Mouse (Mus musculus) monocyte, adult 5-6 weeks (primary cell): Measurements from ENCODE around the gene Ercc6l2. TPM values are rescaled to one million over a fixed set of nuclear protein-coding genes. Genes with fewer than 3 reads are reported as not detected.

Source experiments
- ATAC-seq: fragments of 153-309, 156-312 bp; replicated peaks from 2 replicates; pipeline ENCODE4 v1.8.0; 2017; ENCODE audit warnings: mild to moderate bottlenecking; ENCODE audit not compliant: low TSS enrichment, insufficient number of reproducible peaks, severe bottlenecking, poor library complexity, low FRiP score
- total RNA-seq: library from RNA; stranded (forward); fragments of 200-1000, 200-491, 200-594 nt; gene quantifications from 3 replicates; pipeline ENCODE4 v1.2.3, GENCODE M21; 2017

Ercc6l2 gene
- total RNA-seq: 8.7 to 24.8 TPM (median 10.1 TPM) in 3 replicates

DNA sequence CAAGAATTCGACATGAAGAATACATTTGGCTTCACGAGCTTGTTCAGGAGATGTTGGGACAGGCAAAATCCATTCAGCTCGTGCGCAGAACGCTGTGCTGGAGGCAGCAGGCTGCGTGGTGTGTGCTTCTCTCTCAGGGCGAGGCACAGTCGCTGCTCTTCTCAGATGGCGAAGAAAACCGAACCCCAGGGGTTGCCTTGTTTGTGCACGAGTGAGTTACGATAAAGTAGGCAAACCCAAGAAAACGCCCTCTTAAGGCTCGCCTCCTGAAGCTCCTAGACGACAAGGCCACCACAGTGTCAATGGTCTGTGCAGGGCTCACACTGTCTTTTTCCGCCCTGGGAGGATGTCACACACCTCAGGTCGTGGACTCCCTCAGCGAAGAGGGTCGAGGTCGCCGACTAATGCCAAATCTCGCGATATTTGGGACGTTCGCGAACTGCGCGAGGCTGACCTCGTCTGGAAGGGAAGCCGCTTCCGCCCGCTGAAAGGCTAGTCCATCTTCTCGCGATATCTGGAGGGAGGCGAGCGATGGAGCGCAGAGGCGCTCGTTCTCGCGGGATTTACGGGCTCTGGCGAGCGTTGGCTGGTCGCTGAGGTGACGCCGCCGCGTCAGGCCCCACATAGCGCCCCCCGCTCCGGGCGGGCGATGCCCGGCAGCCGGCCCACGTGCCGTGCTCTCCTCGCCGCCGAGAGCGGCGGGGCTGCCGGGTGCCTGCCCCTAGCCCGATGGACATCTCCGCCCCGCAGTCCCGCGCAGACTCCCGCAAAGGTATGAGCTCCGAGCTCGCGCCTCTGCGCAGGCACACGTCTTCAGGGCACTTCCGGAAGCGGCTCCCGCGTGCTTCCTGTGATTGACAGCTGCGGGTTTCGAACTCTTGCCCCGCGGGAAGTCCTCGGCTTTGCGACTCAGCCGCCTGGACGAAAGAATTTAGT is at the start of gene Ercc6l2:
Gene Ercc6l2 (plus strand): TSS at position 495 of the 936 bp plus-strand sequence.
- peak; percentile 97 for ATAC-seq

DNA sequence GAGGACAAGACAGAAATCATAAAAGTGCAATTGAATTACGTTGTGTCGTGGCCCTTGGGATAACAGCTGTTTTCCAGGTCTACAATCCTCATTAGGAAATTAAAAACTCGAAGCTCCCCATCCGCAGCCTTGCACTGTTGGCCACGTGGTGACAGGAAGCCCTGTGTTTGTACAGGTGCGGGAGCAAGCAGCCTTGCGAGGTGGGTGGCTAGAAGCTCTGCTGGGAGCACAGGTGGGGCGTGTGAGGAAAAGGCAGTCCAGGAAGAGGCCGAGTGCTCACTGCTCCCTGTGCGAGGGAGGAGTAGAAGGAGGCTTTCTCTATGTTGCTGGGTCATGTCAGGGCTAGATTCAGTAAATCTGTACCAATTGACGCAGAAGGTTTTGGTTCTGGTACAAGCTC is 49.0 kb upstream of the Ercc6l2 start:
- no peak for ATAC-seq

DNA sequence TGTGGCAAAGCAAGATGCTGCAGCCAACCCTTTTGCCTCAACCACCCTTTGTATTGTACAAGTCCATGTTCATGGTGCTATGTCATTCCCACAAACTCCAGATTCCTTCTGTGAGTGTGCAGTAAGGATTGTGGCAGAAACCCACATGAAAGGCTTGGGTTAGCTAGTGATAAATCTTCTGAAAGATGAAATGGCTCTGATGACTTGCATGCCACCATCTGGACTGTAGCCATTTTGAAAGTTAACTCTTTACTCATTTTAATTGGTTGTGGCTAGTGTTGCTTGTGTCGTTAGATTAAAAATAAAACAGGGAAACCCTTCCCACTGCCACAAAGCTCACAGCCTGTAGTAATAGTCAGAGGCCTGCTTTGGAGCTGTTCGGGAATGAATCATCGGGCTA is 44.0 kb upstream of the Ercc6l2 start:
- ATAC-seq: no peak

DNA sequence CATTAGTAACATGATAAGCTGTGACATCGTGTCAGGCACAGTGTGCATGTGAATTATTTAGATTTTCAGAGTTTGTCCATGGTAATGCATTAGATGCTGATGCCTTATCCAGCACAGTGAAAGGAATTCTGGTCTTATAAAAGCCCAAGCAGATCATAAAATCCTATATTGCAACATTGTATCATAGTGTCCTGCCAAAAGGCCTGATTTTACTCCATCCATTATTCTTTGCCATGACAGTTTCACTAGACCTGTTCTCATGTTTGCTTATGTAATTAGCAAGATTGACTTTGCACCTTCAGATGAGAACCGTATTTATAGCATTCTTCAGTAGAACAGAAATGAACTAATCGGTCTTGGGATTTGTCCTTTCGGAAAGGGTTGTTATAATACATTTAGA is 36.1 kb upstream of the Ercc6l2 start:
- ATAC-seq: no peak

DNA sequence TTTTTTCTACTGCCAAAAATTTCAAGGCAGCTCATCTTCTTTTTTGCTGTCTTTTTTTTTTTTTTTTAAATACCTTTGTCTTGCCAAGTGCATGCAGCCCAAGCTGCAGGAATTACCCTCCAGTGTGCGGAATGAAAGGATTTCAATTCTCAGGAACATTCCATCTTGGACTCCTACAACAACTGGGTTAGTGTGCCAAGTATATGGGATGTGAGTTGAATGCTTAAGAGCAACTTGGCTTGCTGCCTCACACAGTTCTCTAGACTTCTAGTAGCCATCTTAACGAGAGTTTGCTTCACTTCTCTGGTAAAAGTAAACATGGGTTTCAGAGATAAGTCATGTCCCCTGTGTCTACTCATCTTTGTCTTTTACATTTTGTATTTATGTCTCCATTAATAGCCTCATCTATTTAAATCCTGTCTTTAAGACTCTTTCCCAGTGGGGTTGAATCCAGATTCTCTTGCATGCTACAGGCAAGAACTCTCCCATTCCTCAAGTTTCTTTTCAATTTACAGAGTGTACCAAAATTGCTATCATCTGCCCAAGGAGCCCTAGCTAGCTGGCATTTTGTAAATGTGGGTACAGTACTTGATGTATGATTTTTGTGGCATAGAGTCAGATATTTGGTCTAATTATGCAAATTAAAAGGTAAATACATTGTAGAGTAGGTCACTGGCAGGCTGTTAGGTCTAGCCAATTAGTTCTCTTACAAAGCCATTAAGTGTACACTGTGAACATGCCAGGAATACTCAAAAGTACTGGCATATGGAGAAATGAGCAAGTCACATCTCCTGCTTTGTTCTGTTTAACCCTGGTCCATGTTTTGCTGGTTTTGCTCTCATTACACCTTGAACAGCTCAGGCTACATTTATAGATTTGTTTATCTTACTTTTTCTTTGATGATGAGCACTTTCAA is 35.4 kb upstream of the Ercc6l2 start:
- no peak for ATAC-seq

DNA sequence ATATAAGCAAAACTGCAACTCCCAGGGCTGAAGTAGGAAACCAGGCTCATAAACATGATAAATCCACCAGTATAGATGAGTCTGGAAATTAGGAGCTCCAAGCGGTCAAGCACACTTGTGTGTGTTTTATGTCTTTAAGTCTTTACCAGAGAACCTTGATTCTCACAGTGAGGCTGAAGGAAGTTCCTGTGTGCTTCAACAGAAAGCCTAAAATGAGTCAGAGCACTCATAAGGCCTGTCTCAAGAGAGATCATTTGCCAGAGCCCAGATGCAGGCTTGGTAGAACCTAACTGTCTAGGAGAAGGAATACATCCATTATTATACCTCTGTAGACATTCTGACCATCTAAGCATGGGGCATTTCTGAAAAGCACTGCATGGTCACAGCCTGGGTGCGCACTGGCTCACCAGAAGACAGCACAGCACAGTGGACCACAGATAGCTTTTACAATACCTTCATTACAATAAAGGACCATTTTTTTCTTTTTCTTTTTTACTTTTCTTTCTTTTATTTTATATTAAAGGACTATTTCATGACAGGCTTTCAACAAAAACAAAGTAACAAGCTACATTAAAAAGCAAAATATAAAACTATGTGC is 22.7 kb upstream of the Ercc6l2 start:
- ATAC-seq: no peak

DNA sequence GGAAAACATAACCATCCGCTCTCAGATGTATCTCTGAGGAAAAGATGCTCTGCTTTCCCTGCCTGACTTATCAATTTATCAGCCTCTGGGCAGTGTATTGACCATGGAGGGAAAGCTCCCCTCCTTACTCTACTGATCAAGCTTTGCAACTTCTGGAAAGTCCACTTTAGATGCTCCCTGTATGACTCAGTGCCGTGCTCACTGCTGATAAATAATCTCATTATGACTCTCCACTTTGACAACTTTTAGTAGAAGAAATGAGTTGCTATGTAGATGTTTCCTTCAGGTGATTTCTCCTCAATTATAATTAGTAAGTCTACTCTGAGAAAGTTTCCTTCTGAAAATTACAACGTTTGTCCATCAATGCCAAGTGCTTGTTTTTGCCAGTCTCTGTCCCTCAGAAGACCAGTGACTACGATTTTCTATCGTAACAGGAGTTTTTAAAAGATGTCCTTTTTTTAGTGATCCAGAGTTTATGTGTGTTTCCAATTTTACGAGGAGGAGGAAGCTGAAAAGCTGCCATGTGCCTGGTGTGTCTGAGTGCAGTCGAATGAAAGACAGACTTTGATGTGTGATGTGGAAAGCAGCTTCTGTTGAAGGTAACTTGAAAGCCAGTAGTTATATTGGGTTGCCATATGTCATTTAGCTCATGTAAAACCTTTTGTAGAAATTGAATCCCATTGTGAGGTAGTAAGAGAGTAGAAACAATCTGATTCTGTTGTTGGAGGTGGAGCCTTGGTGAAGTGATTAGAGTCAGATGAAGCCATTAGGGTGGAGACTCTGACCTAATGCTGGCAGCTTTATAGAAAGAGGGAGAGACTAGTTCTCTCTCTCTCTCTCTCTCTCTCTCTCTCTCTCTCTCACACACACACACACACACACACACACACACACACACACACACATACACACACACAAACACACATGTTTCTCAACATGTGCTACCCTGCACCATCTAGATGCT is 21.4 kb upstream of the Ercc6l2 start:
- ATAC-seq: no peak

DNA sequence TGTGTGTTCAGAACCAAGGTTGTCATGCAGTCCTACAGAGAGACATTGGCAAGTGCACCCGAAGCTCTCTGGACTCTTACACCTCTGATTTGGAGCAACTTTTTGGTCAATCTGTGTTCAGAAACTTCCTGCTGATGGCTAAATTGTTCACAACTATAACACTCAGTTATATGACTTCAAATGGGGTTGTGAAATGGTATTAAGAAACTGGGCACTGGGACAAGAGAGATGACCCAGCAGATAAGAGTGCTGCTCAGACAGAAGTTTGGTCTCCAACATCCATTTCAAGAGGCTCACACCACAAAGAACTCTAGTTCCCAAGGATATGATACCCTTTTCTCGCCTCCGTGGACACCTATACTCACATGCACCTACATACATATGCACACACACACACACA is 16.4 kb upstream of the Ercc6l2 start:
- ATAC-seq: no peak

DNA sequence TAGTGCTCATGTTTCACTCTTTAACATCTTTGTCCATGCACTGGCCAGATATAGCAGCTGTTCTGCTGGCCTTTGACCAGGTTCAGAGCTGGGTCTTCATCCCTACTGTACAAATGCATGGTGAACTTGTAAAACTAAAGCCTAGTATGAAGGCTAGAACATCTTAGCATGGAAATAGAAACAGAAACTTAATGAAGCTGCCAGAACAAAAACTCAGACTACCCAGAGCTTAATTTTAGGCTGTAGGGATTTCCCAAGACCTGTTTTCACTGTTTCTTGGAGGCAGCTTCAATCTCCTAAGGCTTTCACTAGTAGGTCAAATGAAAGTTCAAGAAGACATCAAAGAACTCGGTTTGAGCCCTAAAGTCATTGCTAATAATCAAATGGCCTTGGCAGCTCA is 15.1 kb upstream of the Ercc6l2 start:
- ATAC-seq: no peak

DNA sequence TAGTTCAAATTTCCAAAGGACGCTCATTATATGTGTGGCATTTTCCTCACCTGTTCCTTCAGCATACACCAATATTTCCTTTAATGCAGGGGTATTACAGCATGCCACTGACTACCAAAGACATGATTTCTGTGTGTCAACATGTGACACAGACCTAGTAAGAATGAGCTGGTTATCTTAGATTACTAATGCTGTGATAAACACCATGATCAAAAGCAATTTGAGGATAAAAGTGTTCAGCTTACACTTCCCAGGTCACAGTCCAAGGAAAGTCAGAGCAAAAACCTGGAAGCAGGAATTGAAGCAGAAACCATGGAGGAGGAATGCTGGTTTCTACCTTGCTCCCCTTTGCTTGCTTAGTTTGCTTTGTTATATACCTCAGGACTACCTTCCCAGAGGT is 13.8 kb upstream of the Ercc6l2 start:
- no peak for ATAC-seq

DNA sequence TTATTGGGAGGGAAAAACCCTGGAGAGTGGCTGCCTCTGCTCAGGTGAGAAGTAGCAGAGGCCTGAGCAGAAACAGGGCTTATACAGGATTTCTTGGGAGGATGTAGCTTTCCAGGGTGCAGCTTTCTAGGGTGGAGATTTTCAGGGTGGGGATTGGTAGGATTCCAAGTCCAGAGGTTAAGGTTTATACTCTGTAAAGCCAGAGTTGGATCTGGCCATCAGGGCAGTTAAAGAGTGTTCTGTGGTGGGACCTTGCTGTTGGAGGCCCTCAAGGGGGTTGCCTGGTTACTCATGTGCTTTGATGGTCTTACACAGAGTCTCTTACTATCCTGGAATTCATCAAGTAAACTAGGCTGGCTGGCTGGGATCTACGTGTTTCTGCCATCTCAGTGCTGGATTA is 7.8 kb upstream of the Ercc6l2 start:
- ATAC-seq: no peak

DNA sequence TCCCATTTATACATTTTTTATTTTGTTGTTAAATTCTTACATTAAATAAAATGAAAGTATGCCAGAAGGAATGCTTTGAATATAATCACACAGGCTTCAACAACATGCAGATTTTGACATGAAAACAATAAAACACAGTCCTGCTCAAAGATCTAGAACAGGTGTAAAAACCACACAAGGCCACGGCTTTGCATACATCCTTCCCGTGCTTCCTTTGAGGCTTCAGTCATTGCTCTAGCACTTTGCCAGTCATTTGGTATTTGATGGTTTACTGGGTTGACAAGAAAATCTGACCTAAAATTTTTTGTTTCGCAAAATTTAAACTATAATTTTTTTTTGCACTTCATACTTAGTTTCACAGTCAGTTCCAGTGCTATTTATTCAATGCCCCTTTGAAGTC is 7.1 kb upstream of the Ercc6l2 start:
- ATAC-seq: no peak

DNA sequence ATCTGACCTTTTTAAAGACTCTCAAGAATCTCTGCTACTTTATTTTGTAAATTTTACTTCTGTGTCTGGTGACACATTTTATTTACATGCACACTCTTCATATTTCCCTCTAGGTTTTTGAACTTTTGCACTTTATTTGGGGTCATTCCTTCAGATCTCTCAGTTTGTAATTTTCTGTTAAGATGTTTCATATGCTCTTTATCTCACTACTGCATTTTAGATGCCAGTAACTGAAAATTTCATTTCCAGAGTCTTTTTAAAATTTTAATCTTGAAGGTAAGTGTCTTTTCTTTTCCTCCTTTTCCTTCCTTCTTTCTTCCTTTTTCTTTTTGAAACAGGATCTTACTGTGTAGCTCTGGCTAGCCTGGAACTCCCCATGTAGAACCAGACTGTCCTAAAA is 3.6 kb upstream of the Ercc6l2 start:
- ATAC-seq: no peak

DNA sequence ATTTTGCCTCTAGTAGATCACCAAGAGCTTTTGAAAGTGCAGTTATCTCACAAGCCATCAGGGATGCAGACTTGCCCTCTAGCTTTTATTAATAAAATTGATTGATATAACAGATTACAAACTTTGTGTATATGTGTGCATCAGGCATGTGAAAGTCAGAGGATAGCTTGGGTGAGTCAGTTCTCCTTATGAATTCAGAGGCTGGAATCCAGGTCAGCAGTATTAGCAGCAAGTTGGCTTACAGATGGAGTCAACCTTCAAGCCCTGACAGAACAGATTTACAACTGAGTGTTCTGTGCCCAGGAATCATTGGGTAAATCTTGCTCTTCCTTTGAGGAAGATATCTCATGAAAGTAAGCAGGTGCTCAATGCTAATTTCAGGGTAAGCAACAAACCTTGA is 891 bp downstream of the Ercc6l2 start:
- no peak for ATAC-seq

DNA sequence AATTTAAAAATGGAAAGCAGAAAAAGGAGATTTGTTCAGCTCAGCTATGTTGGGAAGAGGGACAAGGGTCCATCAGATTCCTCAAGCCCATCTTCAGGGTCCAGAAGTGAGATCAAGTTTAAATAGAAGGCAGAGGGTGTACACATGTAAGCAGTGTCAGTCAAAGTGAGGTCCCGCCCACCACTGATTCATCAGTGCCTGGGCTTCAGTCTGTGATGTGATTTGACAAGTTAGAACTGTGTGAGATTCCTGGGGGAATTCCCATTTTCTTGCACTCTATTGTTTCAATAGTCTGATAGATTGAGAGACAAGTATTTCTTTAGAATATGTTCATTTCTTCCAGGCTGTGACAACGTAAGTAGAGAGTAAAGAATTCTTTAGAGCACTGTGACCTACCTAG is 30.7 kb downstream of the Ercc6l2 start:
- ATAC-seq: no peak

DNA sequence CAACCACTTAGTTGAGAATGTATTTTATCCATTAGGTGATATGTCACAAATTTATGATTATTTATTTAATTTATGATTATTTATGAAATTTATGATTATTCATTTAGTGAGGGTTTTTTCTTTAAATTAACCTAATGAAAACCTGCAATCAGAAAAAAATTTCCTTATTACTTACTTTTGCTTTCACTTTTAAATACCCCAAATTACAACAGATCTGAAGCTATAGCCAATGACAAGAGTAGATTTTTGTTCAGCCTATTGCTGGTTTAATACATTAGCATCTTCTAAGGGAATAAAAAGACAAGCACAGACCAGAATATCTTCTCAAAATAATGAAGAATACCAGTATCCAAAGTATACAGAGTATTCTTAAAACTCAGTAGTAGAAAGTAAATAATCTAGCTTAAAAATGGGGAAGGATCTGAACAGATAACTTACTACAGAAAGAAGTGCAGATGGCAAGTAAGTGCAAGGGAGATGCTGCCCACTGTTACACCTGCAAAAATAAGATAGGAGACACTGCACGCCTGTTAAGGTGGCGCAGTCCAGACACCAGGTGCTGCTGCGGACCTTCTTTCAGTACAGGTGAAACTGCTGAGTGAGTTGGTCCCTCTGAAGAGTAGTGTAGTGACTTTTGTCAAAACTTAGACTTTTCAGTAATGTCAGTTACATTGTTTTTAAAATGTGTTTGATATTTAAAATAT is 35.4 kb downstream of the Ercc6l2 start:
- no peak for ATAC-seq

DNA sequence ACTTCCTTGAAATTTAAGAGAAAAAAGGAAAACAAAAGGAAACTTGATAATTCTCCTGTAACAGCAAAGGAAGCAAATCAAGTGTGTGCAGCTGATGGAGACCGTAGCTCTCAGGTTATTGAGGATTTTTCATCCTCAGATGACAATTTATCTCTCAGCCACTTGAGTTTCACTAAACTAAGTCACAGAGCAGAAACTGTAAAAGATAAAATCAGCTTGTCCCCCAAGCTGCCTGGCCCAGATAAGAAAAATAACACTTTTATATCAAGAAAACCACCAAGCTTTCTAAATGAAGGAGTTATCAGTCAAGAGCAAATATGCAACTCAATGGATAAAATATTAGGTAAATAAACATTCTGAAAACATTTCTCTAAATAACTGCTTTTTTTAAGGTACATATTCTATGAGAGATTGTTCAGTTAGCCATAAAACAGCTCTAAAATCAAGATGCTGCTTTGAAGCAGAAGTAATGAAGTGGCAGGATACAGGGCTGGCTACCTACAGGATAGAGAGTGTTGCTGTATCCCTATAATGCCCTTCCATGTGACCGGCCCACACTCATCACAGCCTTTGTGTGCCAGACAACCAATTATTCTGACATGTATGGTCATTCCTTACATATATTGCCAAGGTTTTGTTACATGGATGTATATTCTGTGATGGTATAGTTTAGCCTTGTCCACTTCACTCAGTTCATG is 57.7 kb downstream of the Ercc6l2 start:
- ATAC-seq: no peak
